Mouse (Mus musculus): ENCODE results near the gene Mc1r.

DNA sequence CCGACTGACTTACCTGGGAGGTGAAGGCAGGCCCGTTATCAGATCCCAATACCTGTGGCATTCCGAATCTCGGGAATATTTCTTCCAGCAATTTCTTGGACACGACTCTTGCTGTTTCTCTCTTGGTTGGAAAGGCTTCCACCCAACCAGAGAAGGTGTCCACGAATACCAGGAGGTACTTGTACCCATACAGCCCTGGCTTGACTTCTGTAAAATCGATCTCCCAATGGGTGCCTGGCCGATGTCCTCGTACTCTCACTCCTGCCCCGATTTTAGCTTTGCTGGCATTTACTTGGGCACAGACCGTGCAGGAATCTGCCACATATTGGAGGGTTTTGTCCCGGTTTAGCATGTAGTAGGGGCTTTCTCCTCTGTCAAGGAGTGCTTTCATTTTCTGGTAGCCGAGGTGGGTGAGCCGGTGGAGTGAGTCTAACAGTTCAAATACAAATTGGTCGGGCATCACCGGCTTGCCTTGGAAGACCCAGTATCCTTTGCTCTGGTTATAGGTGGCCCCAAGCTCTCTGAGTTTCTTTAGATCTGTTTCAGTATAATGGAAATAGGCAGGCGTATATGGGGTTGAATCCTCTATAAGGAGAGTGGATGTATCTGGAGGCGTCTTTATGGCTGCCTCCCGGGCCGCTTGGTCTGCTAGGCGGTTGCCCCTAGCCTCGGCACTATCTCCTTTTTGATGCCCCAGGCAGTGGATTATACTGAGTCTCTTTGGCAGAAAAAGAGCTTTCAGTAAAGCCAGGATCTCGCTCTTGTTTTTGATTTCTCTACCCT is 22.2 kb downstream of the Mc1r start:
- TF ChIP-seq SMC3 (IDR thresholded peaks at IDR 0.05; ENCODE audit: low read depth, low read length) (no peak), MYC (IDR thresholded peaks at IDR 0.05; ENCODE audit: low read depth, low read length) (no peak), TCF12 (IDR thresholded peaks at IDR 0.05; ENCODE audit: low read depth, low read length) (no peak), POLR2AphosphoS5 (IDR thresholded peaks at IDR 0.05; ENCODE audit: borderline replicate concordance, low read depth, low read length) (no peak), NRF1 (IDR thresholded peaks at IDR 0.05; ENCODE audit: insufficient read depth, low read depth, low read length, poor library complexity, severe bottlenecking) (no peak), SIN3A (IDR thresholded peaks at IDR 0.05; ENCODE audit: low read length) (no peak), CTCF (IDR thresholded peaks at IDR 0.05 in 2 of 3, conservative IDR thresholded peaks at IDR 0.05 in 1 of 3; ENCODE audit: control insufficient read depth in 1 of 3, insufficient read depth in 1 of 3, low read depth in 2 of 3, low read length in 3 of 3, poor library complexity in 1 of 3, severe bottlenecking in 1 of 3) (no peak), GATA1 (IDR thresholded peaks at IDR 0.05; ENCODE audit: low read depth, low read length) (no peak), JUND (IDR thresholded peaks at IDR 0.05; ENCODE audit: low read depth, low read length) (no peak), E2F4 (IDR thresholded peaks at IDR 0.05; ENCODE audit: borderline replicate concordance, low read depth, low read length) (no peak), MXI1 (IDR thresholded peaks at IDR 0.05; ENCODE audit: low read depth, low read length) (no peak)
